Mouse (Mus musculus): ENCODE measurements around the gene Adprm. TPM values are rescaled to one million over a fixed set of nuclear protein-coding genes. Genes with fewer than 3 reads are reported as not detected.

Adprm gene
- polyA plus RNA-seq, 1 experiment from 2014 or later, result 28.5 TPM

GRCm38 (mm10) chr11:67020948-67021347, 31.4 kb downstream of the Adprm start:
- no peaks in the 10 kb centered on the region for H3K9me3 ChIP-seq
- H3K4me2 ChIP-seq, result peak overlapping the region; percentile 53
- H3K4me1 ChIP-seq, result peaks cover 9% of the 10 kb centered on the region; the same call in 1 of the 2 replicates
- H3K4me3 ChIP-seq, result peak overlapping the region; percentile 29
- ATAC-seq (ENCODE audit: borderline replicate concordance, extremely low read depth, low FRiP score, low TSS enrichment), result no peak
- H3K36me3 ChIP-seq, result no peaks in the 10 kb centered on the region
- 2% methylated on average over 12 of the region's 12 CpGs for WGBS
- no peaks in the 10 kb centered on the region for H3K27me3 ChIP-seq
- H3K9ac ChIP-seq, result no peak overlapping the region
- H3K27ac ChIP-seq, result no peak overlapping the region

- peaks cover 9% of the 10 kb centered on the region; the same call in 1 of the 2 replicates for H3K4me1 ChIP-seq
- H3K36me3 ChIP-seq, result no peaks in the 10 kb centered on the region
- no peak overlapping the region for H3K27ac ChIP-seq
- no peak overlapping the region for H3K4me2 ChIP-seq
- H3K27me3 ChIP-seq, result no peaks in the 10 kb centered on the region
- ATAC-seq (ENCODE audit: borderline replicate concordance, extremely low read depth, low FRiP score, low TSS enrichment), result no peak
- H3K9me3 ChIP-seq, result no peaks in the 10 kb centered on the region
- no peak overlapping the region for H3K4me3 ChIP-seq
- no peak overlapping the region for H3K9ac ChIP-seq
- 56% methylated on average over 7 of the region's 7 CpGs for WGBS
Observed at GRCm38 (mm10) chr11:67019711-67020475, 32.5 kb downstream of the Adprm start.

GRCm38 (mm10) chr11:67017801-67018591, 34.4 kb downstream of the Adprm start:
- Histone ChIP-seq H3K27me3 (no peaks in the 10 kb centered on the region), H3K9ac (no peak overlapping the region), H3K27ac (no peak overlapping the region), H3K9me3 (no peaks in the 10 kb centered on the region), H3K4me3 (no peak overlapping the region), H3K4me2 (no peak overlapping the region), H3K36me3 (no peaks in the 10 kb centered on the region), H3K4me1 (peaks cover 5% of the 10 kb centered on the region; the same call in 1 of the 2 replicates)
- ATAC-seq (ENCODE audit: borderline replicate concordance, extremely low read depth, low FRiP score, low TSS enrichment), result no peak
- WGBS, result 13% methylated on average over 12 of the region's 12 CpGs

DNA sequence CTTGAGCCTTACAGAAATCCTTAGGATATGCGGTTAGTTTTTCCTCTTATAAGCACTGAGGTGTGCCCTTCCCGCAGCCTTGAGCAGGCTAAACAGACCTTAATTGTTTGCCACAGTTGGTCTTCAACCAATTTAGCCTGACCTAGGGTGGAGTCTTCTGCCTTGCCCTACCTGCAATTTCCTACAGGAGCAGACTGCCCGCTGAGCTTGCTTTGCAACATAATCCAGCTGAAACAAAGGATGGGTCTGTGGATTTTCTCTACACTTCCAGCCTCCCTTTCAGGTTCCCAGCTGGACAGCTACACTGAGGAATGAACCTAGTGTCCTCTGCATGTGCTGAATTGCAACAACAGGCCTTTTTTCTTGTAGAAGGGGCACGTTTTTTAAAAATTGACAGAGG, 40.8 kb downstream of the Adprm start:
- no peaks in the 10 kb centered on the region for H3K27me3 ChIP-seq
- H3K4me1 ChIP-seq, result no peaks in the 10 kb centered on the region
- H3K27ac ChIP-seq, result no peak overlapping the region
- 55% methylated on average over 4 of the region's 4 CpGs for WGBS
- H3K36me3 ChIP-seq, result no peaks in the 10 kb centered on the region
- no peaks in the 10 kb centered on the region for H3K9me3 ChIP-seq
- H3K4me2 ChIP-seq, result no peak overlapping the region
- ATAC-seq (ENCODE audit: borderline replicate concordance, extremely low read depth, low FRiP score, low TSS enrichment), result no peak
- H3K4me3 ChIP-seq, result no peak overlapping the region
- H3K9ac ChIP-seq, result no peak overlapping the region

- Histone ChIP-seq H3K36me3 (no peaks in the 10 kb centered on the region), H3K9me3 (no peaks in the 10 kb centered on the region), H3K4me3 (no peak overlapping the region), H3K27ac (no peak overlapping the region), H3K4me2 (no peak overlapping the region), H3K27me3 (no peaks in the 10 kb centered on the region), H3K9ac (no peak overlapping the region), H3K4me1 (no peaks in the 10 kb centered on the region)
- ATAC-seq (ENCODE audit: borderline replicate concordance, extremely low read depth, low FRiP score, low TSS enrichment), result no peak; the same call in 1 of the 2 replicates
- 1% methylated on average over 8 of the region's 8 CpGs for WGBS
Observed at GRCm38 (mm10) chr11:67010430-67010829, 42.0 kb downstream of the Adprm start.

DNA sequence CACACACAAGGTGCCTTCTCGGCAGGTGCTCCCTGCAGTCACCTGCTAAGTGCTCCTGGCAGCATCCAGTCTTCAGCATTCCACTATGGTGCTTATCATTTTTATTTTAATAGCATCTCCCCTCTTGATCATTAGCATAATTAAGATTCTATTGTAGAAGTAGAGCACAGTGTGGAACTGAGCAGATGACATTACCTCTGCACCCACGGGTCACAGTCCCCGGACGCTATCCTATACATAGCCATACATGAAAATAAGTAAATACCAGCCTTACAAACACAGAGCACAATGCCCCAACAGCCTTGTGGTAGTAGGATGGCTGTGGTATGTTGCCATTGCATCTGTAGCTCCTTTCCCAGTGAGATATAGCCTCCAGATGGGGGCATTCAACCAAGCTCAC, 43.9 kb downstream of the Adprm start:
- 84% methylated on average over 4 of the region's 4 CpGs for WGBS
- Histone ChIP-seq H3K4me1 (no peaks in the 10 kb centered on the region), H3K4me2 (no peak overlapping the region), H3K27ac (no peak overlapping the region), H3K4me3 (no peak overlapping the region), H3K27me3 (no peaks in the 10 kb centered on the region), H3K36me3 (no peaks in the 10 kb centered on the region), H3K9me3 (no peaks in the 10 kb centered on the region), H3K9ac (no peak overlapping the region)
- no peak for ATAC-seq (ENCODE audit: borderline replicate concordance, extremely low read depth, low FRiP score, low TSS enrichment)

GRCm38 (mm10) chr11:67007961-67008360, 44.4 kb downstream of the Adprm start:
- Histone ChIP-seq H3K36me3 (no peaks in the 10 kb centered on the region), H3K9ac (no peak overlapping the region), H3K4me3 (no peak overlapping the region), H3K9me3 (no peaks in the 10 kb centered on the region), H3K27me3 (no peaks in the 10 kb centered on the region), H3K27ac (no peak overlapping the region), H3K4me2 (no peak overlapping the region), H3K4me1 (no peaks in the 10 kb centered on the region)
- 76% methylated on average over 8 of the region's 8 CpGs for WGBS
- no peak for ATAC-seq (ENCODE audit: borderline replicate concordance, extremely low read depth, low FRiP score, low TSS enrichment)

- WGBS, result 30% methylated on average over 2 of the region's 2 CpGs
- no peaks in the 10 kb centered on the region for H3K9me3 ChIP-seq
- ATAC-seq (ENCODE audit: borderline replicate concordance, extremely low read depth, low FRiP score, low TSS enrichment), result no peak
- no peak overlapping the region for H3K4me3 ChIP-seq
- no peak overlapping the region for H3K9ac ChIP-seq
- H3K4me2 ChIP-seq, result no peak overlapping the region
- no peaks in the 10 kb centered on the region for H3K27me3 ChIP-seq
- H3K36me3 ChIP-seq, result no peaks in the 10 kb centered on the region
- peaks cover 12% of the 10 kb centered on the region for H3K4me1 ChIP-seq
- no peak overlapping the region for H3K27ac ChIP-seq
Observed at GRCm38 (mm10) chr11:67002911-67003310, 49.5 kb downstream of the Adprm start.

DNA sequence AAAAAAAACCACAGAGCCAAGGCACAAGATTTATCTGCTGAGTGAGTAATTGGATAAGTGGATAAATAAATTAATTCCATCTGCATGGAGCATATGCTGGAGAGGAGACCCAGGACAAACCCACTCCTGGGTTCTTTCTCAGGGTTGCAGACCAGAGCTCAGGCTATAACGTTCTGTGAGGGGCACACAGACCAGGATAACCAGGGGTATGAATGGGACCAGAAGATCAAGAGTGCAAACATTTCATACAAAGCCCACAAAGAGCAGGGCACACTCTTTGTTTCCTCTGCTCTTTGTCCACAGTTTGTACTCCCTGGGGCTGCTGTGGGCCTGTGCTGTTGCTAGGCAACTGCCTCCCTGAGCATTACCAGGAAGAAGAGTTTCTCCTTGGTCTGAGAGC, 50.7 kb downstream of the Adprm start:
- Histone ChIP-seq H3K36me3 (no peaks in the 10 kb centered on the region), H3K4me2 (no peak overlapping the region), H3K27ac (no peak overlapping the region), H3K9ac (no peak overlapping the region), H3K27me3 (no peaks in the 10 kb centered on the region), H3K4me1 (peaks cover 17% of the 10 kb centered on the region), H3K4me3 (no peak overlapping the region), H3K9me3 (no peaks in the 10 kb centered on the region)
- no peak for ATAC-seq (ENCODE audit: borderline replicate concordance, extremely low read depth, low FRiP score, low TSS enrichment)
- WGBS, result 31% methylated on average over 1 of the region's 1 CpGs

DNA sequence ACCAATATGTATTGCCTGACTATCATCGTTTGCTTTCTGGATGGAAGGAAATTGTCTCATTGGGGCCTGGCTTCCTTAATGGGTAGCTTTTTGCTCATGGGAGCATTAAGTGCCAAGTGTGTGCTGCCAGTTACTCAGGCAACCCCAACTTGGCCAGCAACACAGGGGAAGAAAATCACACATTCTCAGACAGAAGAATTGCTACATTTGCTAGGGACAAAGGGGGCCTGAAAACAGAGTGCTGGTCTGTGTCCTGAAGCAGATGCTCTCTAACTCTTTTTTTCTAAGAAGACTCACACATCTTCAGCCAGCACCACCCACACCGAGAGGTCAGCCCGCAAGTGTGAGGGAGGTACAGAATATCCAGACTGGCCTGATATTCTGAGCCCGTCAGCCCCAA, 51.7 kb downstream of the Adprm start:
- ATAC-seq (ENCODE audit: borderline replicate concordance, extremely low read depth, low FRiP score, low TSS enrichment), result no peak
- no peaks in the 10 kb centered on the region for H3K27me3 ChIP-seq
- no peaks in the 10 kb centered on the region for H3K36me3 ChIP-seq
- WGBS, result 72% methylated on average over 4 of the region's 4 CpGs
- H3K4me1 ChIP-seq, result peaks cover 17% of the 10 kb centered on the region
- H3K27ac ChIP-seq, result no peak overlapping the region
- no peak overlapping the region for H3K9ac ChIP-seq
- H3K9me3 ChIP-seq, result no peaks in the 10 kb centered on the region
- H3K4me3 ChIP-seq, result no peak overlapping the region
- no peak overlapping the region for H3K4me2 ChIP-seq

DNA sequence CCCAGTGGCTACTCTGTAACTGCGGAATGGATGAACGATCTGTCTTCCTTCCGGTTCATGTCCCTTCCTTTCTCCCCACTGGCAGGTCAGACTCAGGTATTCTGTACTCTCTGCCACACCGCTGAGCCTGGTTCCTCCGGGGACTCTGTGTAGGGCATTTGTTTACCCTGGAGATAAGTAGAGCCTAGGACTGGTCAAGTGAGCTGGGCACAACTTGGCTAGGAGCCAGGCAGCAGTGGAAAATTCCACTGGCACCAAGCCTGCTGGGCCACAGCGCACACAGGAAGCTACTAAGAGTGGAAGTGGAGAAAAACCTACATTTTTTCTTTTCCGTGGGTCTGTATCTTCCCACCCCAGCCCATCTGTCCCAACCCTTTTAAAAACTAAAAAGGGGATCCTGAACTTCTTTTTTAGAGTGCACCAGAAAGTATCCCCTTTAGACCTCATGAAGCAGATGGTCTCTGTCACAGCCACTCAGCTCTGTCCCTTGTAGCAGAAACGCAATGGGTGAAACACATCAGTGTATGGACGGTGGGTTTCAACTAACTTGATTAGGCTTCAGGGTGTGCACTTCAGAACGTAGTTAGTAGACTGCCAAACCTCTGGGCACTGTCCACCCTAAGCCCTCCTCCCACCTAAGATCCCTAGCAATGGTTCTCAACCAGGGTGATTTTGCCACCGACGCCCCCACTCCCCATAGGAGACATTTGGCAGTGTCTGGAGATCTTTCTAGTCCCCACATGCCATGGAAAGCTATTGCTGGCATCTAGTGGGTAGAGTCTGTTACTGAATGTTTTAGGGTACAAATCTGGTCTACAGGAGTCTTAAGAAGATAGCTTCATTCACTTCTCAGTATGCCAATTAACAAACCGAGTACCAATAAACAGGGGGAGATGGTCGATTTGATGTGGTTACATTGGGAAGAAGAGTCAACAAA, 53.7 kb downstream of the Adprm start:
- H3K4me2 ChIP-seq, result no peak overlapping the region
- 42% methylated on average over 14 of the region's 14 CpGs for WGBS
- peak; percentile 83 for ATAC-seq (ENCODE audit: borderline replicate concordance, extremely low read depth, low FRiP score, low TSS enrichment)

More for the DNA sequence above, 53.7 kb downstream of the Adprm start:
- H3K4me3 ChIP-seq, result no peak overlapping the region
- peak overlapping the region; percentile 46 for H3K27ac ChIP-seq
- H3K36me3 ChIP-seq, result no peaks in the 10 kb centered on the region
- peaks cover 17% of the 10 kb centered on the region for H3K4me1 ChIP-seq
- no peaks in the 10 kb centered on the region for H3K9me3 ChIP-seq
- no peak overlapping the region for H3K9ac ChIP-seq
- H3K27me3 ChIP-seq, result no peaks in the 10 kb centered on the region

Measured in lung, embryonic 15.5 days (tissue).